Mouse (Mus musculus) CH12.LX (cell line): ENCODE results near the gene Hsd17b7. TPM values are rescaled to one million over a fixed set of nuclear protein-coding genes. Genes with fewer than 3 reads are reported as not detected.
A peak's percentile ranks its signal among the peaks of the same experiment; 100 is the strongest.

ENCODE experiments used
- DNase-seq: peaks from one replicate; pipeline ENCODE4 v3.0.0-alpha.2; 2013; ENCODE audit errors: extremely low read depth
- H3K27ac ChIP-seq: 2 replicates; pipeline ENCODE4 v1.5.1; 2012; ENCODE audit warnings: low read depth, mild to moderate bottlenecking, control low read depth, moderate library complexity; ENCODE audit not compliant: insufficient read depth
- H3K27me3 ChIP-seq: replicated peaks from 2 replicates; pipeline ENCODE3; 2012; ENCODE audit warnings: inconsistent platforms
- H3K36me3 ChIP-seq, 2 experiments: replicated peaks in 1 of 2; 2 replicates each; pipeline versions ENCODE3 to v1.6.1; 2012; ENCODE audit warnings: inconsistent platforms in 1 of 2, low read length in 1 of 2, mild to moderate bottlenecking in 1 of 2, mixed read lengths in 1 of 2, moderate library complexity in 1 of 2; ENCODE audit not compliant: control insufficient read depth in 1 of 2, insufficient read depth in 1 of 2
- H3K4me1 ChIP-seq, 2 experiments: 2 replicates each; pipeline ENCODE4 v1.6.1; 2012; ENCODE audit warnings: inconsistent platforms in 1 of 2, moderate library complexity in 1 of 2; ENCODE audit not compliant: insufficient read depth in 2 of 2, control insufficient read depth in 1 of 2
- H3K4me2 ChIP-seq: 2 replicates; pipeline ENCODE4 v1.6.1; 2012; ENCODE audit warnings: low read depth, mild to moderate bottlenecking, control low read depth; ENCODE audit not compliant: poor library complexity, insufficient read depth, severe bottlenecking
- H3K4me3 ChIP-seq, 3 experiments: fragments of 150-350 bp in 1 of 3; sonication (generic) in 1 of 3; replicated peaks in 1 of 3; 2 replicates each; pipeline versions ENCODE3 to v1.5.1; 2011 to 2012; ENCODE audit warnings: low read depth in 2 of 3, low read length in 2 of 3, mild to moderate bottlenecking in 2 of 3, moderate library complexity in 2 of 3, control low read depth in 1 of 3, improper control_type of control experiment in 1 of 3, inconsistent platforms in 1 of 3, mixed read lengths in 1 of 3; ENCODE audit not compliant: poor library complexity in 1 of 3
- H3K79me2 ChIP-seq: replicated peaks from 2 replicates; pipeline ENCODE4 v1.6.1; 2012; ENCODE audit warnings: mild to moderate bottlenecking, moderate library complexity; ENCODE audit not compliant: control insufficient read depth, poor library complexity, insufficient read depth, severe bottlenecking; ENCODE audit errors: extremely low read depth
- H3K9ac ChIP-seq: 2 replicates; pipeline ENCODE4 v1.6.1; 2012; ENCODE audit warnings: low read depth, mild to moderate bottlenecking, control low read depth, moderate library complexity; ENCODE audit not compliant: insufficient read depth
- H3K9me3 ChIP-seq: replicated peaks from 2 replicates; pipeline ENCODE3; 2012; ENCODE audit warnings: low read length, inconsistent platforms, mixed read lengths
- BHLHE40 ChIP-seq: IDR thresholded peaks from 2 replicates; pipeline ENCODE4 v1.6.1; 2011; ENCODE audit warnings: mild to moderate bottlenecking, low read depth, low read length, improper control_type of control experiment
- CHD1 ChIP-seq: IDR thresholded peaks from 2 replicates; pipeline ENCODE4 v1.6.1; 2012; ENCODE audit warnings: low read depth, low read length, improper control_type of control experiment, inconsistent platforms
- CHD2 ChIP-seq: IDR thresholded peaks from 2 replicates; pipeline ENCODE4 v1.6.1; 2011; ENCODE audit warnings: low read length, improper control_type of control experiment
- CTCF ChIP-seq, 2 experiments: IDR thresholded peaks in 1 of 2; conservative IDR thresholded peaks in 1 of 2; 2 replicates each; pipeline ENCODE4 v1.5.1; 2011 to 2012; ENCODE audit warnings: low read depth in 2 of 2, low read length in 2 of 2, improper control_type of control experiment in 1 of 2, inconsistent platforms in 1 of 2, mild to moderate bottlenecking in 1 of 2, moderate library complexity in 1 of 2
- E2F4 ChIP-seq: IDR thresholded peaks from 2 replicates; pipeline ENCODE4 v1.6.1; 2011; ENCODE audit warnings: low read depth, low read length, improper control_type of control experiment; ENCODE audit not compliant: insufficient replicate concordance
- ELF1 ChIP-seq: IDR thresholded peaks from 2 replicates; pipeline ENCODE4 v1.6.1; 2014; ENCODE audit warnings: low read depth, mild to moderate bottlenecking, inconsistent platforms, low read length, improper control_type of control experiment
- EP300 ChIP-seq: IDR thresholded peaks from 2 replicates; pipeline ENCODE4 v1.6.1; 2011; ENCODE audit warnings: low read length, improper control_type of control experiment
- ETS1 ChIP-seq: conservative IDR thresholded peaks from 2 replicates; pipeline ENCODE4 v1.6.1; 2012; ENCODE audit warnings: low read depth, mild to moderate bottlenecking, inconsistent platforms, low read length, improper control_type of control experiment, moderate library complexity
- GABPA ChIP-seq: IDR thresholded peaks from 2 replicates; pipeline ENCODE4 v1.6.1; 2012; ENCODE audit warnings: low read depth, low read length, improper control_type of control experiment, inconsistent platforms; ENCODE audit not compliant: insufficient replicate concordance
- HCFC1 ChIP-seq: IDR thresholded peaks from 2 replicates; pipeline ENCODE4 v1.6.1; 2012; ENCODE audit warnings: low read depth, mild to moderate bottlenecking, inconsistent platforms, low read length, improper control_type of control experiment
- IRF4 ChIP-seq: IDR thresholded peaks from 2 replicates; pipeline ENCODE4 v1.6.1; 2014; ENCODE audit warnings: low read depth, mild to moderate bottlenecking, inconsistent platforms, low read length, improper control_type of control experiment
- JUN ChIP-seq: IDR thresholded peaks from 2 replicates; pipeline ENCODE4 v1.6.1; 2011; ENCODE audit warnings: low read depth, mild to moderate bottlenecking, low read length, improper control_type of control experiment, moderate library complexity; ENCODE audit not compliant: insufficient read depth
- JUND ChIP-seq: conservative IDR thresholded peaks from 2 replicates; pipeline ENCODE4 v1.6.1; 2011; ENCODE audit warnings: low read depth, low read length, improper control_type of control experiment
- KAT2A ChIP-seq: IDR thresholded peaks from 2 replicates; pipeline ENCODE4 v1.6.1; 2012; ENCODE audit warnings: low read length, improper control_type of control experiment, inconsistent platforms; ENCODE audit not compliant: insufficient replicate concordance
- MAFK ChIP-seq: IDR thresholded peaks from 2 replicates; pipeline ENCODE4 v1.6.1; 2011; ENCODE audit warnings: low read length, improper control_type of control experiment; ENCODE audit not compliant: insufficient replicate concordance
- MAX ChIP-seq: IDR thresholded peaks from 2 replicates; pipeline ENCODE4 v1.6.1; 2011; ENCODE audit warnings: low read length, improper control_type of control experiment
- MAZ ChIP-seq: IDR thresholded peaks from 2 replicates; pipeline ENCODE4 v1.6.1; 2012; ENCODE audit warnings: low read depth, mild to moderate bottlenecking, inconsistent platforms, low read length, improper control_type of control experiment, moderate library complexity
- MEF2A ChIP-seq: IDR thresholded peaks from 2 replicates; pipeline ENCODE4 v1.6.1; 2014; ENCODE audit warnings: low read depth, mild to moderate bottlenecking, inconsistent platforms, low read length, improper control_type of control experiment, borderline replicate concordance
- MXI1 ChIP-seq: IDR thresholded peaks from 2 replicates; pipeline ENCODE4 v1.6.1; 2011; ENCODE audit warnings: mild to moderate bottlenecking, low read depth, low read length, improper control_type of control experiment
- MYC ChIP-seq: IDR thresholded peaks from 2 replicates; pipeline ENCODE4 v1.6.1; 2011; ENCODE audit warnings: low read depth, mild to moderate bottlenecking, improper control_type of control experiment, low read length
- NELFE ChIP-seq: IDR thresholded peaks from 2 replicates; pipeline ENCODE4 v1.6.1; 2011; ENCODE audit warnings: low read depth, low read length, improper control_type of control experiment
- NRF1 ChIP-seq: IDR thresholded peaks from 2 replicates; pipeline ENCODE4 v1.6.1; 2014; ENCODE audit warnings: low read depth, mild to moderate bottlenecking, inconsistent platforms, low read length, improper control_type of control experiment, moderate library complexity
- PAX5 ChIP-seq: IDR thresholded peaks from 2 replicates; pipeline ENCODE4 v1.6.1; 2012; ENCODE audit warnings: low read length, inconsistent platforms, mixed read lengths
- POLR2A ChIP-seq: IDR thresholded peaks from 2 replicates; pipeline ENCODE4 v1.6.1; 2011; ENCODE audit warnings: low read depth, mild to moderate bottlenecking, improper control_type of control experiment, low read length
- POLR2AphosphoS2 ChIP-seq: IDR thresholded peaks from 2 replicates; pipeline ENCODE4 v1.6.1; 2011; ENCODE audit warnings: low read depth, low read length, improper control_type of control experiment
- RAD21 ChIP-seq: IDR thresholded peaks from 2 replicates; pipeline ENCODE4 v1.6.1; 2011; ENCODE audit warnings: low read depth, mild to moderate bottlenecking, low read length, improper control_type of control experiment, moderate library complexity
- RCOR1 ChIP-seq: conservative IDR thresholded peaks from 2 replicates; pipeline ENCODE4 v1.6.1; 2012; ENCODE audit warnings: low read depth, mild to moderate bottlenecking, inconsistent platforms, low read length, improper control_type of control experiment
- SIN3A ChIP-seq: IDR thresholded peaks from 2 replicates; pipeline ENCODE4 v1.6.1; 2012; ENCODE audit warnings: low read length, improper control_type of control experiment, inconsistent platforms
- SMC3 ChIP-seq: IDR thresholded peaks from 2 replicates; pipeline ENCODE4 v1.6.1; 2011; ENCODE audit warnings: low read depth, low read length, improper control_type of control experiment
- TBP ChIP-seq: conservative IDR thresholded peaks from 2 replicates; pipeline ENCODE4 v1.6.1; 2011; ENCODE audit warnings: low read depth, low read length, improper control_type of control experiment
- TCF12 ChIP-seq: IDR thresholded peaks from 2 replicates; pipeline ENCODE4 v1.6.1; 2014; ENCODE audit warnings: low read depth, mild to moderate bottlenecking, inconsistent platforms, low read length, improper control_type of control experiment
- UBTF ChIP-seq: IDR thresholded peaks from 2 replicates; pipeline ENCODE4 v1.6.1; 2012; ENCODE audit warnings: low read depth, mild to moderate bottlenecking, inconsistent platforms, low read length, improper control_type of control experiment, moderate library complexity
- USF1 ChIP-seq: IDR thresholded peaks from 2 replicates; pipeline ENCODE4 v1.6.1; 2014; ENCODE audit warnings: low read depth, mild to moderate bottlenecking, inconsistent platforms, low read length, improper control_type of control experiment
- USF2 ChIP-seq: conservative IDR thresholded peaks from 2 replicates; pipeline ENCODE4 v1.6.1; 2011; ENCODE audit warnings: low read depth, low read length, improper control_type of control experiment
- ZC3H11A ChIP-seq: IDR thresholded peaks from 2 replicates; pipeline ENCODE4 v1.6.1; 2012; ENCODE audit warnings: low read depth, mild to moderate bottlenecking, inconsistent platforms, low read length, improper control_type of control experiment
- ZKSCAN1 ChIP-seq: IDR thresholded peaks from 2 replicates; pipeline ENCODE4 v1.6.1; 2012; ENCODE audit warnings: low read depth, inconsistent platforms, low read length, improper control_type of control experiment, borderline replicate concordance
- ZMIZ1 ChIP-seq: IDR thresholded peaks from 2 replicates; pipeline ENCODE4 v1.6.1; 2012; ENCODE audit warnings: low read depth, mild to moderate bottlenecking, inconsistent platforms, low read length, improper control_type of control experiment
- ZNF384 ChIP-seq: IDR thresholded peaks from 2 replicates; pipeline ENCODE4 v1.6.1; 2012; ENCODE audit warnings: low read depth, low read length, improper control_type of control experiment, inconsistent platforms
- dilution Hi-C: fragments of 300-500 bp; cut with MboI; formaldehyde crosslinking; loops from 2 replicates; pipeline ENCODE4 v1.14.3; 2020; ENCODE audit warnings: low sequenced_read_pairs; ENCODE audit not compliant: extremely low pct_unique_long_range_greater_than_20kb, extremely low pct_ligation_motif_present
- in situ Hi-C: fragments of 300-500 bp; cut with MboI; formaldehyde crosslinking; loops from 3 replicates; pipeline ENCODE4 v1.14.3; 2019; ENCODE audit warnings: low sequenced_read_pairs, low pct_ligation_motif_present, low pct_unique_long_range_greater_than_20kb, mixed read lengths
- polyA plus RNA-seq: library from polyadenylated mRNA; unstranded; fragments of >175 nt; gene quantifications from 2 replicates; pipeline ENCODE4 v1.2.1, GENCODE M21; 2012; ENCODE audit warnings: low read depth; ENCODE audit not compliant: insufficient read length
- total RNA-seq, 2 experiments: library from RNA; depleted of rRNA; stranded (reverse); fragments of 300-350 nt in 1 of 2; fragments of >200 nt in 1 of 2; gene quantifications; 2 replicates each; pipeline ENCODE4 v1.2.3; 2012 to 2014

Gene Hsd17b7
- 7.5 and 9.4 TPM in 2 replicates for total RNA-seq (2012; rRNA removed)
- 21.4 and 29.7 TPM in 2 replicates for total RNA-seq (2014; rRNA removed)
- polyA plus RNA-seq: 12.3 and 13.9 TPM in 2 replicates

DNA sequence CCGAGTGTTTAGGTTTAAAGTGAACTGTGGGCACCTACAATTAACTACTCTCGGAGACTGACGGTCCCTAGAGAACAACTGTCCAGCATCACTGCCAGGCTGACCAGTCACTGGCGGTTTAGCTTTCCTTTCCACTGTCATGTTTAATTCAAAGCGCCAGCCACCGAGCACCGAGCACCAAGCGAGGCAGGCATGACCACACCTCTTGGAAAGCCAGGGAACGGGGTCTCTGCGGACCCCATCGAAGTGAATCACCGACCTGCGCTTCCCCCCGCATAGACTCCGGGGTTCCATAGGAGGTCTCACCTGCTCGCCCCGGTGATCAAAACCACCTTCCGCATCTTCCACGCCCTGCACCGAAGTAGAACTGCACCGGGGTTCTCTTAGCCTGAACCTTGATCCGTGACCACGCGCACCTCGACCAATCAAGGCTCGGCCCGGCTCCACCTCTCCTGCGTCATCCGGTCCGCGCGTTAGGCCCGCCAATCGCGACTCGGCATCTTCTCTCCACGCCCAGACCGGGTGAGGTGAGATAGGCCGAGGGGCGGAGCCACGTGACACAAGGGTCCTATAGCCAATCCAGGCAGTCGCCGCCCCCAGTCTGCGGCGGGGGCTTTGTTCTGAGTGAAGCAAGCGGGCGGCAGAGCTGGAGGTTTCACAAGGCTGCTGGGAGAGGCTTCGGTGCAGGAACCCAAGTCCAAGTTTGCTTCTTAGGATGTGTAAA is at the start of gene Hsd17b7:
Gene Hsd17b7 (minus strand): TSS at position 450 of the 724 bp plus-strand sequence.
- in situ Hi-C loops (no loop called here), dilution Hi-C loops (no loop called here)
- H3K27ac ChIP-seq: no peak within 1 kb of the TSS
- DNase-seq: peak; percentile 99
- H3K9me3 ChIP-seq: no peaks in the 10 kb centered on the region
- H3K4me3 ChIP-seq: peak within 1 kb of the TSS; percentile 65 to 75 (median 69)
- H3K79me2 ChIP-seq: no peaks in the 10 kb centered on the region
- peaks cover 6 to 34% of the 10 kb centered on the region in 2 experiments for H3K36me3 ChIP-seq
- H3K4me2 ChIP-seq: peak within 1 kb of the TSS; percentile 97
- peak within 1 kb of the TSS; percentile 83 for H3K9ac ChIP-seq
- no peaks in the 10 kb centered on the region for H3K27me3 ChIP-seq
- TF ChIP-seq CHD2 (peak; percentile 69), HCFC1 (peak; percentile 48), NRF1 (peak; percentile 45), EP300 (no peak), ZNF384 (no peak), BHLHE40 (peak; percentile 67), POLR2A (peak; percentile 97), POLR2AphosphoS2 (peak; percentile 92), JUN (no peak), CHD1 (no peak), IRF4 (0 out of 2 replicates have a peak, but pooled peaks have one; percentile 28), USF2 (peak; percentile 85), JUND (no peak), SMC3 (no peak), KAT2A (0 out of 2 replicates have a peak, but pooled peaks have one; percentile 69), NELFE (peak; percentile 95), GABPA (no peak), E2F4 (0 out of 2 replicates have a peak, but pooled peaks have one; percentile 35), UBTF (no peak), MAZ (peak; percentile 95), MAFK (no peak), PAX5 (no peak), USF1 (peak; percentile 93), RAD21 (no peak), MEF2A (no peak), ZMIZ1 (peak; percentile 94), ZKSCAN1 (no peak), MXI1 (peak; percentile 83), SIN3A (peak; percentile 74), ELF1 (peak; percentile 71), MYC (peak; percentile 40; the same call in 1 of the 2 replicates), TCF12 (peak; percentile 97), RCOR1 (no peak), ZC3H11A (no peak), MAX (peak; percentile 98), TBP (peak; percentile 94), CTCF (conservative IDR thresholded peaks at IDR 0.05 in 1 of 2, IDR thresholded peaks at IDR 0.05 in 1 of 2; ENCODE audit: low read depth in 2 of 2, low read length in 2 of 2) (no peak), ETS1 (no peak)
- TF ChIP-seq, all 38 proteins: peak for 21
- peaks cover 0 to 39% of the 10 kb centered on the region in 2 experiments; a peak in 2 of 4 replicates for H3K4me1 ChIP-seq
